Mouse (Mus musculus): ENCODE data around the gene 1700020D05Rik.

GRCm38 (mm10) chr19:5477004-5477667 lies 26.5 kb downstream of the 1700020D05Rik start:
- TF ChIP-seq POLR2A (IDR thresholded peaks at IDR 0.05; ENCODE audit: low read depth, low read length), result no peak
- TF ChIP-seq CTCF (IDR thresholded peaks at IDR 0.05; ENCODE audit: extremely low read depth, insufficient read length, insufficient replicate concordance, low read depth, low read length), result no peak
